ENCODE assay signal across 8 mouse cellular contexts in the genomic region with DNA sequence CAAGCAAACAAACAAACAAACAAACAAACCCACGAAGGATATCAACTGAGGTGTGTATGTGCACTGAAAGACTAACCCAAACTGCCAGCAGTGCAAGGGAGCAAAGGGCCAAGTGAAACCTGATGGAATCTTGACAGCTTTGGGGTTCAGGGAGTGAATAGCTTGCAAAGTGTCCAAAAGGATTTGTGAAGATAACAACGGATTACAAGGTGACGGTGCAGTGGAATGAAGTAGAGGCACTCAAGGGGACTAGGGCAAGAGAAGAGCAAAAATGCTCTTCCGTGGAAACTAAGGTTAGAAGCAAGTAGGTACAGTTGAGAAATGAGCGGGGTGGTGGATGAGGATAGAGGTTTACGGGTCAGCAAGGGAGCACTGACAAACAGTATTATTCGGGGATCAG. TPM values are rescaled to one million over a fixed set of nuclear protein-coding genes. Genes with fewer than 3 reads are reported as not detected.
DNase-seq lines count a peak whose midpoint lies in the region; ATAC-seq and TF ChIP-seq lines count a peak whose summit lies in the region.

No protein-coding gene starts in this region.

- TF ChIP-seq EP300 in ES-Bruce4 (IDR thresholded peaks at IDR 0.05; ENCODE audit: insufficient read depth, low read depth, low read length): no peak

- H3K27me3 ChIP-seq in ES-Bruce4 (ENCODE audit: control insufficient read depth, insufficient read depth, low read length, poor library complexity, severe bottlenecking): no peaks in the 10 kb centered on the region
- no peaks in the 10 kb centered on the region for H3K27me3 ChIP-seq in embryonic facial prominence, embryonic 13.5 days
- H3K27me3 ChIP-seq in intestine, embryonic 16.5 days (replicated peaks; ENCODE audit: control insufficient read depth, insufficient read depth, low read length): no peaks in the 10 kb centered on the region

- H3K4me1 ChIP-seq in ES-Bruce4 (ENCODE audit: control insufficient read depth, insufficient read depth, low read length): peaks cover 3% of the 10 kb centered on the region
- H3K4me1 ChIP-seq in embryonic facial prominence, embryonic 13.5 days: peaks cover 19% of the 10 kb centered on the region
- peaks cover 14% of the 10 kb centered on the region for H3K4me1 ChIP-seq in intestine, embryonic 16.5 days (ENCODE audit: control insufficient read depth, insufficient read depth, low read length)

- intact Hi-C loops in left cerebral cortex, postnatal 14 days (cut with DNase I): loop anchor here (5.0 kb wide), 2 partner anchors 37 to 83 kb away; no protein-coding TSS in a partner anchor

- H3K4me2 ChIP-seq in embryonic facial prominence, embryonic 13.5 days: peak overlapping the region; percentile 85
- H3K4me2 ChIP-seq in intestine, embryonic 16.5 days (ENCODE audit: low read depth, low read length): peak overlapping the region; percentile 74

- peak overlapping the region; percentile 88 for H3K9ac ChIP-seq in ES-Bruce4 (ENCODE audit: low read depth, poor library complexity, severe bottlenecking)
- H3K9ac ChIP-seq in embryonic facial prominence, embryonic 13.5 days: peak overlapping the region; percentile 94
- peak overlapping the region; percentile 85 for H3K9ac ChIP-seq in intestine, embryonic 16.5 days (ENCODE audit: low read depth, low read length)

- H3K9me3 ChIP-seq in ES-Bruce4 (replicated peaks; ENCODE audit: control insufficient read depth, insufficient read depth, low read length, poor library complexity, severe bottlenecking): no peaks in the 10 kb centered on the region
- H3K9me3 ChIP-seq in embryonic facial prominence, embryonic 13.5 days: no peaks in the 10 kb centered on the region
- H3K9me3 ChIP-seq in intestine, embryonic 16.5 days (ENCODE audit: control insufficient read depth, low read length): no peaks in the 10 kb centered on the region

- H3K27ac ChIP-seq in ES-Bruce4 (ENCODE audit: insufficient read depth, low read length): no peak overlapping the region
- no peak overlapping the region for H3K27ac ChIP-seq in embryonic facial prominence, embryonic 13.5 days
- H3K27ac ChIP-seq in intestine, embryonic 16.5 days (ENCODE audit: low read length): no peak overlapping the region

- WGBS in embryonic facial prominence, embryonic 13.5 days: 4% methylated on average over 7 of the region's 7 CpGs
- 4% methylated on average over 7 of the region's 7 CpGs for WGBS in intestine, embryonic 16.5 days

- TF ChIP-seq POLR2A in ES-Bruce4 (IDR thresholded peaks at IDR 0.05; ENCODE audit: insufficient read depth, low read length): no peak

- H3K4me3 ChIP-seq in ES-Bruce4 (ENCODE audit: low read depth, low read length): peak overlapping the region; percentile 89
- peak overlapping the region; percentile 72 for H3K4me3 ChIP-seq in embryonic facial prominence, embryonic 13.5 days
- peak overlapping the region; percentile 85 for H3K4me3 ChIP-seq in intestine, embryonic 16.5 days (ENCODE audit: low read length)

- peak; percentile 5 for DNase-seq in kidney, adult 18-20 months
- no peak for DNase-seq in kidney, postnatal 14 days
- DNase-seq in naive thymus-derived CD4-positive, alpha-beta T cell, adult 2 months (ENCODE audit: low read depth): peak; percentile 44
- no peak for DNase-seq in urinary bladder, postnatal 36 days (ENCODE audit: low spot score in 2 of 2)
- no peak for DNase-seq in left cerebral cortex, postnatal 14 days (ENCODE audit: low spot score in 2 of 2)

- TF ChIP-seq CTCF in ES-Bruce4 (IDR thresholded peaks at IDR 0.05; ENCODE audit: low read depth, low read length): no peak

- ATAC-seq in embryonic facial prominence, embryonic 13.5 days (ENCODE audit: insufficient number of reproducible peaks, insufficient read depth, low FRiP score, low TSS enrichment, low read depth): no peak
- ATAC-seq in intestine, embryonic 16.5 days: no peak

- no peaks in the 10 kb centered on the region; the same call in 1 of the 2 replicates for H3K36me3 ChIP-seq in ES-Bruce4 (ENCODE audit: control insufficient read depth, insufficient read depth, low read length, poor library complexity, severe bottlenecking)
- no peaks in the 10 kb centered on the region for H3K36me3 ChIP-seq in embryonic facial prominence, embryonic 13.5 days
- H3K36me3 ChIP-seq in intestine, embryonic 16.5 days (ENCODE audit: control insufficient read depth, insufficient read depth, low read length): no peaks in the 10 kb centered on the region

RNA-seq across cellular contexts. Expression of gene Braf, which starts 1.2 kb away (rescaled TPM):
- polyA plus RNA-seq in ES-Bruce4 (2011; ENCODE audit: insufficient read depth, insufficient read length, low read depth, missing spikeins): 60.7 and 71.3 TPM in 2 replicates
- polyA plus RNA-seq in embryonic facial prominence, embryonic 13.5 days (2015; fragmentation: Nextera tagmentation; extraction: Ambion mirVana): 17.6 and 18.9 TPM in 2 replicates
- 8.6 and 9.1 TPM in 2 replicates for polyA plus RNA-seq in intestine, embryonic 16.5 days (2015; fragmentation: Nextera tagmentation; extraction: Ambion mirVana)
- 100 to 1,000 TPM in 1 of 2 experiments, 10 to 100 TPM in 1; 94.5 to 101 TPM for total RNA-seq in left cerebral cortex, postnatal 14 days (2021)

Comparison
In these comparisons a context has a peak if more than half of its experiments do, and no peak if none do; other contexts are left out.
1. DNase-seq: peak in kidney, adult 18-20 months (single experiment) and naive thymus-derived CD4-positive, alpha-beta T cell, adult 2 months (single experiment); none in kidney, postnatal 14 days (single experiment), urinary bladder, postnatal 36 days (0 of 2) and left cerebral cortex, postnatal 14 days (0 of 2).
2. Peak in every context shown above with its lines, with median percentiles within 50 percentile points of each other: H3K4me3 ChIP-seq and H3K9ac ChIP-seq.